Mouse (Mus musculus): Measurements from ENCODE around the gene Drg2.

DNA sequence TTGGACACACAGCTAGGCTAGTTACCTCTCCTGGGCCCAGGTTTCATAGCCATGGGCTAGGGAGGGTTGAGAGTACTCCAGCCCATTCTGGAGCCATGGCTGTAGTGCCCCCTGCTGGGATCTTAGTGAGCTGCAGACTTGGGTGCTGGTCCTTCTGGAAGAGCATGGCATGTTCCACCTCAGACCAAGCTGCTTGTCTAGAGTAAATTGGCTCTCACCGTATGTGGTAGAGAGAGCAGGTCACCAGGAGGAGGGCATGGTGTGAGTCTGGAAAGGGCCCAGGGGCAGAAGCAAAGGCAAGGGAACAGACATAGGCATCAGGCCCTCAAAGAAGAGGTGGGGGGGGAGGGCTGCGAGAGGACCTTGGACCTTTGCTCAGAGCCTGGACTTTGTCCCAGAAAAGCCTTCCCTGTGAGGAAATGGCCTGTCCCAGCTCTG is 11.6 kb downstream of the Drg2 start:
- no peak for TF ChIP-seq FLI1 (IDR thresholded peaks at IDR 0.05; ENCODE audit: low read length)
- TF ChIP-seq GATA1 (IDR thresholded peaks at IDR 0.05; ENCODE audit: borderline replicate concordance, low read length): no peak
